Mouse (Mus musculus): ENCODE data around the gene Zfyve28.

GRCm38 (mm10) chr5:34252967-34253519, 35.2 kb downstream of the Zfyve28 start:
- TF ChIP-seq CTCF (IDR thresholded peaks at IDR 0.05; ENCODE audit: extremely low read depth, insufficient read depth, low read length) = no peak
- TF ChIP-seq POLR2A (IDR thresholded peaks at IDR 0.05; ENCODE audit: extremely low read depth, insufficient read depth, low read length) = no peak
